Mouse (Mus musculus): Measurements from ENCODE around the gene Clspn.
"Not testable (repeated sequence)": the region's sequence is repeated elsewhere in the genome, so short reads cannot be mapped to it uniquely, and the experiment has no call there.

Gene Clspn

GRCm38 (mm10) chr4:126556809-126557711 is at the start of gene Clspn:
Gene Clspn (plus strand): TSS chr4:126556935.
- Histone ChIP-seq H3K27me3 (ENCODE audit: control insufficient read depth, insufficient read depth, low read length, poor library complexity, severe bottlenecking) (no peaks in the 10 kb centered on the region), H3K36me3 (ENCODE audit: control insufficient read depth, insufficient read depth, low read length, poor library complexity, severe bottlenecking) (no peaks in the 10 kb centered on the region)
- DNase-seq (ENCODE audit: low read depth, low spot score), result peak; percentile 90

GRCm38 (mm10) chr4:126508110-126508899 is 48.4 kb upstream of the Clspn start:
- H3K27me3 ChIP-seq (ENCODE audit: control insufficient read depth, insufficient read depth, low read length, poor library complexity, severe bottlenecking), result no peaks in the 10 kb centered on the region
- no peak for DNase-seq (ENCODE audit: low read depth, low spot score)
- peaks cover 4% of the 10 kb centered on the region; the same call in 1 of the 2 replicates for H3K36me3 ChIP-seq (ENCODE audit: control insufficient read depth, insufficient read depth, low read length, poor library complexity, severe bottlenecking)

- Histone ChIP-seq H3K36me3 (ENCODE audit: control insufficient read depth, insufficient read depth, low read length, poor library complexity, severe bottlenecking) (peaks cover 4% of the 10 kb centered on the region; the same call in 1 of the 2 replicates), H3K27me3 (ENCODE audit: control insufficient read depth, insufficient read depth, low read length, poor library complexity, severe bottlenecking) (no peaks in the 10 kb centered on the region)
- DNase-seq (ENCODE audit: low read depth, low spot score), result no peak
Measured at GRCm38 (mm10) chr4:126509072-126509471, 47.7 kb upstream of the Clspn start.

- Histone ChIP-seq H3K36me3 (ENCODE audit: control insufficient read depth, insufficient read depth, low read length, poor library complexity, severe bottlenecking) (peaks cover 4% of the 10 kb centered on the region; the same call in 1 of the 2 replicates), H3K27me3 (ENCODE audit: control insufficient read depth, insufficient read depth, low read length, poor library complexity, severe bottlenecking) (no peaks in the 10 kb centered on the region)
- no peak for DNase-seq (ENCODE audit: low read depth, low spot score)
Measured at GRCm38 (mm10) chr4:126511013-126511412, 45.7 kb upstream of the Clspn start.

GRCm38 (mm10) chr4:126512308-126513066 is 44.2 kb upstream of the Clspn start:
- H3K27me3 ChIP-seq (ENCODE audit: control insufficient read depth, insufficient read depth, low read length, poor library complexity, severe bottlenecking), result no peaks in the 10 kb centered on the region
- no peak for DNase-seq (ENCODE audit: low read depth, low spot score)
- H3K36me3 ChIP-seq (ENCODE audit: control insufficient read depth, insufficient read depth, low read length, poor library complexity, severe bottlenecking), result peaks cover 4% of the 10 kb centered on the region; the same call in 1 of the 2 replicates

- DNase-seq (ENCODE audit: low read depth, low spot score), result no peak
- Histone ChIP-seq H3K27me3 (ENCODE audit: control insufficient read depth, insufficient read depth, low read length, poor library complexity, severe bottlenecking) (no peaks in the 10 kb centered on the region; the same call in 1 of the 2 replicates), H3K36me3 (ENCODE audit: control insufficient read depth, insufficient read depth, low read length, poor library complexity, severe bottlenecking) (no peaks in the 10 kb centered on the region)
Measured at GRCm38 (mm10) chr4:126526164-126526563, 30.6 kb upstream of the Clspn start.

- no peak for DNase-seq (ENCODE audit: low read depth, low spot score)
- no peaks in the 10 kb centered on the region for H3K36me3 ChIP-seq (ENCODE audit: control insufficient read depth, insufficient read depth, low read length, poor library complexity, severe bottlenecking)
- H3K27me3 ChIP-seq (ENCODE audit: control insufficient read depth, insufficient read depth, low read length, poor library complexity, severe bottlenecking), result no peaks in the 10 kb centered on the region; the same call in 1 of the 2 replicates
Measured at GRCm38 (mm10) chr4:126526828-126527227, 29.9 kb upstream of the Clspn start.

GRCm38 (mm10) chr4:126532292-126532691 is 24.4 kb upstream of the Clspn start:
- DNase-seq (ENCODE audit: low read depth, low spot score), result no peak
- Histone ChIP-seq H3K27me3 (ENCODE audit: control insufficient read depth, insufficient read depth, low read length, poor library complexity, severe bottlenecking) (no peaks in the 10 kb centered on the region; the same call in 1 of the 2 replicates), H3K36me3 (ENCODE audit: control insufficient read depth, insufficient read depth, low read length, poor library complexity, severe bottlenecking) (no peaks in the 10 kb centered on the region)

- DNase-seq (ENCODE audit: low read depth, low spot score), result peak; percentile 52
- Histone ChIP-seq H3K36me3 (ENCODE audit: control insufficient read depth, insufficient read depth, low read length, poor library complexity, severe bottlenecking) (no peaks in the 10 kb centered on the region), H3K27me3 (ENCODE audit: control insufficient read depth, insufficient read depth, low read length, poor library complexity, severe bottlenecking) (no peaks in the 10 kb centered on the region; the same call in 1 of the 2 replicates)
Measured at GRCm38 (mm10) chr4:126532827-126533728, 23.7 kb upstream of the Clspn start, which contains the start of gene Ago4. Gene Ago4 (minus strand): TSS chr4:126533472.

- no peak for DNase-seq (ENCODE audit: low read depth, low spot score)
- H3K36me3 ChIP-seq (ENCODE audit: control insufficient read depth, insufficient read depth, low read length, poor library complexity, severe bottlenecking), result no peaks in the 10 kb centered on the region
- no peaks in the 10 kb centered on the region; the same call in 1 of the 2 replicates for H3K27me3 ChIP-seq (ENCODE audit: control insufficient read depth, insufficient read depth, low read length, poor library complexity, severe bottlenecking)
Measured at GRCm38 (mm10) chr4:126533729-126534070, 23.0 kb upstream of the Clspn start.

GRCm38 (mm10) chr4:126535631-126536030 is 21.1 kb upstream of the Clspn start:
- H3K36me3 ChIP-seq (ENCODE audit: control insufficient read depth, insufficient read depth, low read length, poor library complexity, severe bottlenecking); H3K27me3 ChIP-seq (ENCODE audit: control insufficient read depth, insufficient read depth, low read length, poor library complexity, severe bottlenecking); DNase-seq (ENCODE audit: low read depth, low spot score): not testable (repeated sequence)

GRCm38 (mm10) chr4:126536865-126537264 is 19.9 kb upstream of the Clspn start:
- DNase-seq (ENCODE audit: low read depth, low spot score), result peak; percentile 85
- H3K27me3 ChIP-seq (ENCODE audit: control insufficient read depth, insufficient read depth, low read length, poor library complexity, severe bottlenecking), result no peaks in the 10 kb centered on the region
- no peaks in the 10 kb centered on the region for H3K36me3 ChIP-seq (ENCODE audit: control insufficient read depth, insufficient read depth, low read length, poor library complexity, severe bottlenecking)

GRCm38 (mm10) chr4:126540487-126541071 is 16.2 kb upstream of the Clspn start:
- DNase-seq (ENCODE audit: low read depth, low spot score), result peak; percentile 79
- Histone ChIP-seq H3K36me3 (ENCODE audit: control insufficient read depth, insufficient read depth, low read length, poor library complexity, severe bottlenecking) (no peaks in the 10 kb centered on the region), H3K27me3 (ENCODE audit: control insufficient read depth, insufficient read depth, low read length, poor library complexity, severe bottlenecking) (no peaks in the 10 kb centered on the region)
